Mouse (Mus musculus): Measurements from ENCODE around the gene Fdxr. TPM values are rescaled to one million over a fixed set of nuclear protein-coding genes. Genes with fewer than 3 reads are reported as not detected.

The Fdxr gene
- polyA plus RNA-seq, 1 experiment from 2014 or later = 17.6 TPM

Small RNAs within 50 kb of the gene (microRNA-seq; reads per million reads assigned to microRNA genes)
- not detected for gene Gm25837

Other genes with a start within 250 kb of the Fdxr start
- gene Cd300ld5, start 239.3 kb downstream of the Fdxr start, polyA plus RNA-seq (2016; fragmentation: Nextera tagmentation; extraction: Ambion mirVana) = not detected in 2 replicates
- not detected in 2 replicates for gene Cd300ld3, start 228.6 kb downstream of the Fdxr start, polyA plus RNA-seq (2016; fragmentation: Nextera tagmentation; extraction: Ambion mirVana)
- not detected in 2 replicates for gene Cd300e, start 214.9 kb downstream of the Fdxr start, polyA plus RNA-seq (2016; fragmentation: Nextera tagmentation; extraction: Ambion mirVana)
- 1.2 and 2.2 TPM in 2 replicates for gene Rab37, start 185.6 kb downstream of the Fdxr start, polyA plus RNA-seq (2016; fragmentation: Nextera tagmentation; extraction: Ambion mirVana)
- gene Cd300lf, start 143.1 kb downstream of the Fdxr start, polyA plus RNA-seq (2016; fragmentation: Nextera tagmentation; extraction: Ambion mirVana) = 0.19 TPM in 1 of 2 replicates, not detected in the other
- gene Slc9a3r1, start 113.7 kb downstream of the Fdxr start, polyA plus RNA-seq (2016; fragmentation: Nextera tagmentation; extraction: Ambion mirVana) = 39.2 and 42.5 TPM in 2 replicates
- 10.1 and 10.3 TPM in 2 replicates for gene Tmem104, start 89.6 kb downstream of the Fdxr start, polyA plus RNA-seq (2016; fragmentation: Nextera tagmentation; extraction: Ambion mirVana)
- gene Nat9, start 89.2 kb downstream of the Fdxr start, polyA plus RNA-seq (2016; fragmentation: Nextera tagmentation; extraction: Ambion mirVana) = 18.2 and 18.4 TPM in 2 replicates
- 0.06 and 0.07 TPM in 2 replicates for gene Grin2c, start 9.8 kb downstream of the Fdxr start, polyA plus RNA-seq (2016; fragmentation: Nextera tagmentation; extraction: Ambion mirVana)
- 0.27 and 0.62 TPM in 2 replicates for gene Fads6, start 20.6 kb upstream of the Fdxr start, polyA plus RNA-seq (2016; fragmentation: Nextera tagmentation; extraction: Ambion mirVana)
- gene Otop2, start 30.1 kb upstream of the Fdxr start, polyA plus RNA-seq (2016; fragmentation: Nextera tagmentation; extraction: Ambion mirVana) = not detected in 2 replicates
- gene Ush1g, start 45.0 kb upstream of the Fdxr start, polyA plus RNA-seq (2016; fragmentation: Nextera tagmentation; extraction: Ambion mirVana) = 0.04 TPM in 2 replicates
- not detected in 2 replicates for gene Otop3, start 57.7 kb upstream of the Fdxr start, polyA plus RNA-seq (2016; fragmentation: Nextera tagmentation; extraction: Ambion mirVana)
- 8.6 and 9.6 TPM in 2 replicates for gene Hid1, start 90.7 kb upstream of the Fdxr start, polyA plus RNA-seq (2016; fragmentation: Nextera tagmentation; extraction: Ambion mirVana)
- 15.6 and 16.4 TPM in 2 replicates for gene Cdr2l, start 104.9 kb upstream of the Fdxr start, polyA plus RNA-seq (2016; fragmentation: Nextera tagmentation; extraction: Ambion mirVana)
- 221 and 228 TPM in 2 replicates for gene Mrpl58, start 126.7 kb upstream of the Fdxr start, polyA plus RNA-seq (2016; fragmentation: Nextera tagmentation; extraction: Ambion mirVana)
- 880 and 890 TPM in 2 replicates for gene Atp5h, start 142.9 kb upstream of the Fdxr start, polyA plus RNA-seq (2016; fragmentation: Nextera tagmentation; extraction: Ambion mirVana)
- gene Kctd2, start 143.1 kb upstream of the Fdxr start, polyA plus RNA-seq (2016; fragmentation: Nextera tagmentation; extraction: Ambion mirVana) = 14.8 and 17.3 TPM in 2 replicates
- gene Trim80, start 163.5 kb upstream of the Fdxr start, polyA plus RNA-seq (2016; fragmentation: Nextera tagmentation; extraction: Ambion mirVana) = 0.15 TPM in 1 of 2 replicates, not detected in the other
- gene Slc16a5, start 185.4 kb upstream of the Fdxr start, polyA plus RNA-seq (2016; fragmentation: Nextera tagmentation; extraction: Ambion mirVana) = 0.28 and 0.34 TPM in 2 replicates
- gene Armc7, start 198.6 kb upstream of the Fdxr start, polyA plus RNA-seq (2016; fragmentation: Nextera tagmentation; extraction: Ambion mirVana) = 9.0 and 9.9 TPM in 2 replicates
- gene Nt5c, start 214.8 kb upstream of the Fdxr start, polyA plus RNA-seq (2016; fragmentation: Nextera tagmentation; extraction: Ambion mirVana) = 90.9 and 92.2 TPM in 2 replicates
- gene Jpt1, start 237.3 kb upstream of the Fdxr start, polyA plus RNA-seq (2016; fragmentation: Nextera tagmentation; extraction: Ambion mirVana) = 592 and 614 TPM in 2 replicates